Mouse (Mus musculus) limb, embryonic 11.5 days (tissue): ENCODE results near the gene Smox. TPM values are rescaled to one million over a fixed set of nuclear protein-coding genes. Genes with fewer than 3 reads are reported as not detected.
A peak's percentile ranks its signal among the peaks of the same experiment; 100 is the strongest.

Experiments used
- ATAC-seq: fragments of 200-750 bp; cut with Nextera tagmentation; 2 replicates; pipeline ENCODE4 v1.8.0; 2017; ENCODE audit warnings: low read depth; ENCODE audit not compliant: insufficient number of reproducible peaks, low FRiP score, low TSS enrichment
- DNase-seq: peaks from one replicate; pipeline ENCODE4 v3.0.0-alpha.2; 2015; ENCODE audit warnings: low spot score
- H3K27ac ChIP-seq: fragments of 300-500 bp; sonication (generic); replicated peaks from 2 replicates; pipeline ENCODE4 v1.5.1; 2014; ENCODE audit warnings: low read depth, mild to moderate bottlenecking, low read length
- H3K27me3 ChIP-seq: fragments of 300-500 bp; sonication (generic); 2 replicates; pipeline ENCODE4 v1.6.1; 2014; ENCODE audit warnings: mild to moderate bottlenecking, low read length, mixed read lengths; ENCODE audit not compliant: control insufficient read depth, insufficient read depth
- H3K36me3 ChIP-seq: fragments of 300-500 bp; sonication (generic); 2 replicates; pipeline ENCODE4 v1.6.1; 2014; ENCODE audit warnings: mild to moderate bottlenecking, low read length, moderate library complexity, mixed read lengths; ENCODE audit not compliant: control insufficient read depth, insufficient read depth
- H3K4me1 ChIP-seq: fragments of 300-500 bp; sonication (generic); 2 replicates; pipeline ENCODE4 v1.6.1; 2014; ENCODE audit warnings: low read length, mixed read lengths; ENCODE audit not compliant: control insufficient read depth, insufficient read depth
- H3K4me2 ChIP-seq: fragments of 300-500 bp; sonication (generic); 2 replicates; pipeline ENCODE4 v1.6.1; 2014; ENCODE audit warnings: low read depth, mild to moderate bottlenecking, moderate library complexity; ENCODE audit not compliant: severe bottlenecking
- H3K4me3 ChIP-seq: fragments of 300-500 bp; sonication (generic); 2 replicates; pipeline ENCODE4 v1.5.1; 2014; ENCODE audit warnings: low read depth, low read length
- H3K9ac ChIP-seq: fragments of 300-500 bp; sonication (generic); 2 replicates; pipeline ENCODE4 v1.6.1; 2014; ENCODE audit warnings: mild to moderate bottlenecking, low read length
- H3K9me3 ChIP-seq: fragments of 300-500 bp; sonication (generic); 2 replicates; pipeline ENCODE4 v1.6.1; 2016; ENCODE audit warnings: low read length; ENCODE audit not compliant: control insufficient read depth
- WGBS: fragments of 180-500 bp; shearing (Covaris S2); extraction: QIAGEN DNeasy Blood & Tissue Kit; methylation state at CpG from one replicate; pipeline ENCODE4 v1.1.7; 2014; 5-methylcytosine and 5-hydroxymethylcytosine counted together
- polyA plus RNA-seq: library from polyadenylated mRNA; unstranded; fragments of >200 nt; fragmentation: Nextera tagmentation; extraction: Ambion mirVana; gene quantifications from 2 replicates; pipeline ENCODE4 v1.2.1, GENCODE M21; 2014

The Smox gene
- polyA plus RNA-seq, 1 experiment from 2014 or later, result 57.4 TPM

DNA sequence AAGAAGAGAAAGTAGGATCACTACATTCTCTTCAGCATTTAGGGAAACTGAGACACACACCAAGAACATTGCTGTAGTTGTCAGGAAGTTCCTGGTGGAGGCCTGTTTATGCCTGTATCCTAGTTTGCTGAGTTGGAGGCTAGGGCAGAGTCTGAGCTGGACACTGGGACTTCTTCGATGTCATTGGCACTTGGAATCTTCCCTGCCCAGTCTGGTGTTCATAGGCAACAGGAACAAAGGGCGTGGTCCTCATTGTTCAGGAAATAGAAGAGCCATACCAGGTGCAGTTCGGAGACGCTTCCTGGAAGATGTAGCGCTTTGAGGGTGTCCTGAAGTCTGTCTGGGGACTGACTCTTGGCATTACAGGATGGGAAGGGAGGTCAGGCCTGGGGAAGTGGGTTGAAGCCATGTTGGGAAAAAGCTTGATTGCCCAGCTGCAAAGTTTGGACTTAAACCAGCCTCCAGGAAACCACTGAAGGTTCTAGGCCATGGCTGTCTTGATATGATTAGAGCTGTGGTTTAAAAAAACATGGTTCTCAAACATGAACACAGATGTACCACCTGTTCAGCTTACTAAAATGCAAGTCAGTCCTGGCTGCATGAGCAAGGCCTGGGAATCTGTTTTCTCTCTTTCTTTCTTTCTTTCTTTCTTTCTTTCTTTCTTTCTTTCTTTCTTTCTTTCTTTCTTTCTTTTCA is 5.0 kb downstream of the Smox start:
- no peaks in the 10 kb centered on the region for H3K36me3 ChIP-seq
- H3K9me3 ChIP-seq, result no peaks in the 10 kb centered on the region
- no peak overlapping the region for H3K4me2 ChIP-seq
- 89% methylated on average over 5 of the region's 5 CpGs for WGBS
- H3K4me1 ChIP-seq, result peaks cover 33% of the 10 kb centered on the region
- H3K27ac ChIP-seq, result no peak overlapping the region
- H3K4me3 ChIP-seq, result no peak overlapping the region
- DNase-seq (no peak), ATAC-seq (no peak)
- H3K27me3 ChIP-seq, result no peaks in the 10 kb centered on the region
- H3K9ac ChIP-seq, result no peak overlapping the region

DNA sequence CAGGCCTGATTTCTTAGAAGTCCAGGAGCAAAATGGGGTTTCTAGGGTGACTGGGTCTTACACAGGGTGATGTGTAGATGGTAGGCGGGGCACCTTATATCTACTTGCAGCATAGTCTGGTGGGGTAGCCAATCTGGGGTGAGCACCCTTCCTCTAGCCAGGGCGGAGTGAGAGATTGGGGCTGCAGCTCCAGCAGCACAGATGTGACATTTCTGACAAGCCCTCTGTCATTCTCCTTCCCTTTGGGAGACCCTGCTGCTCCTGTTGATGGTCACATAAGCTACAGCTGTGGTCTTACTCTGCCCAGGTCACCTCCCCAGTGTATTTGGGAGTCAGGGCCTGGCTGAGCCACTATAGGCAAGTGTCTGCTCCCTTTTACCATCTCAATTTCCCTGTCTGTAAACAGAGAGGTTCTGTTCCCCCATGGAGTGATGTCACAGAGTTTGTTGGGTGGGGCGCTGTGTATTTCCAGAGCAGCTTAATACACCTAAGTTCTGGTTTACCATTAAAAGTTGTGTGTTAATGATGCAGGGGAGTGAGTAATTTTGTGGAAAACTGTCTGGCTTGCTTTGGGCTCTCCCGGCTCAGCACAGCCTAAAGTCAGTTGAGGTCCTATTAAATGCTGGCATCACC is 6.0 kb downstream of the Smox start:
- no peaks in the 10 kb centered on the region for H3K36me3 ChIP-seq
- no peak overlapping the region for H3K4me3 ChIP-seq
- no peaks in the 10 kb centered on the region for H3K9me3 ChIP-seq
- H3K4me1 ChIP-seq, result peaks cover 40% of the 10 kb centered on the region
- no peak for ATAC-seq
- WGBS, result 91% methylated on average over 4 of the region's 4 CpGs
- DNase-seq, result no peak
- H3K27ac ChIP-seq, result no peak overlapping the region
- H3K27me3 ChIP-seq, result no peaks in the 10 kb centered on the region
- no peak overlapping the region for H3K4me2 ChIP-seq
- H3K9ac ChIP-seq, result no peak overlapping the region

DNA sequence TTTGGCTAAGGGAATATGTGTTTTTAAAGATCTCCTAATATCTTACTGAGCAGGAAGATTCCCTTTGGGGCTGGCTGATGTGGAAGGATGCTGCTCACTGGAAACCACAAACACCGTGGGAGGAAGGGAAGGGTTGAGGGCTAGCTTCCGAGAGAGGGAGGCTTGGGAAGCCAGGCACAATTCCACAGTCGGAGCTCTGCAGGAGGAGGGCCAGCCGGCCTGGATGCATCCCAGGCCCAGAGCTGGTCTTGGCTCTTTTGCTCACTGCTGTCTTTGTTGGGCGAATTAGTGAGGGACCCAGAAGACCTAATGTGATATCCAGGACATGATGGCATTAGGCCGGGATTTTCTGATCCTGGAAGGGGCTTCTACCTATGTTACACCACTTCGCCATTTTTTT is 6.9 kb downstream of the Smox start:
- ATAC-seq (no peak), DNase-seq (no peak)
- no peaks in the 10 kb centered on the region for H3K9me3 ChIP-seq
- 63% methylated on average over 7 of the region's 7 CpGs for WGBS
- no peaks in the 10 kb centered on the region for H3K27me3 ChIP-seq
- H3K27ac ChIP-seq, result no peak overlapping the region
- no peak overlapping the region for H3K4me2 ChIP-seq
- H3K4me3 ChIP-seq, result no peak overlapping the region
- H3K36me3 ChIP-seq, result no peaks in the 10 kb centered on the region
- H3K4me1 ChIP-seq, result peaks cover 35% of the 10 kb centered on the region
- no peak overlapping the region for H3K9ac ChIP-seq

GRCm38 (mm10) chr2:131499290-131499845 is 8.1 kb downstream of the Smox start:
- Histone ChIP-seq H3K4me2 (no peak overlapping the region), H3K36me3 (no peaks in the 10 kb centered on the region), H3K27me3 (no peaks in the 10 kb centered on the region), H3K9ac (no peak overlapping the region), H3K9me3 (no peaks in the 10 kb centered on the region), H3K4me3 (no peak overlapping the region), H3K4me1 (peaks cover 34% of the 10 kb centered on the region), H3K27ac (no peak overlapping the region)
- ATAC-seq (no peak), DNase-seq (no peak)
- WGBS, result 60% methylated on average over 5 of the region's 5 CpGs

- Histone ChIP-seq H3K27me3 (no peaks in the 10 kb centered on the region), H3K4me1 (peaks cover 49% of the 10 kb centered on the region), H3K9ac (no peak overlapping the region), H3K4me3 (no peak overlapping the region), H3K9me3 (no peaks in the 10 kb centered on the region), H3K27ac (no peak overlapping the region; the same call in 1 of the 2 replicates), H3K36me3 (no peaks in the 10 kb centered on the region), H3K4me2 (no peak overlapping the region)
- DNase-seq (no peak), ATAC-seq (no peak)
- WGBS, result 46% methylated on average over 5 of the region's 5 CpGs
Measured at GRCm38 (mm10) chr2:131501886-131502285, 10.6 kb downstream of the Smox start.

- Histone ChIP-seq H3K27ac (no peak overlapping the region), H3K9me3 (no peaks in the 10 kb centered on the region), H3K9ac (no peak overlapping the region; the same call in 1 of the 2 replicates), H3K4me3 (no peak overlapping the region), H3K36me3 (no peaks in the 10 kb centered on the region), H3K4me2 (no peak overlapping the region), H3K27me3 (no peaks in the 10 kb centered on the region), H3K4me1 (peaks cover 56% of the 10 kb centered on the region)
- no peak for ATAC-seq
- WGBS, result 74% methylated on average over 5 of the region's 5 CpGs
- no peak for DNase-seq
Measured at GRCm38 (mm10) chr2:131502561-131502960, 11.3 kb downstream of the Smox start.

GRCm38 (mm10) chr2:131505431-131505830 is 14.1 kb downstream of the Smox start:
- H3K9ac ChIP-seq, result no peak overlapping the region
- no peaks in the 10 kb centered on the region for H3K36me3 ChIP-seq
- peak overlapping the region; percentile 88; the same call in 1 of the 2 replicates for H3K27ac ChIP-seq
- DNase-seq (no peak), ATAC-seq (no peak)
- no peaks in the 10 kb centered on the region for H3K27me3 ChIP-seq
- H3K9me3 ChIP-seq, result no peaks in the 10 kb centered on the region
- no peak overlapping the region for H3K4me2 ChIP-seq
- H3K4me1 ChIP-seq, result peaks cover 61% of the 10 kb centered on the region
- no peak overlapping the region for H3K4me3 ChIP-seq

DNA sequence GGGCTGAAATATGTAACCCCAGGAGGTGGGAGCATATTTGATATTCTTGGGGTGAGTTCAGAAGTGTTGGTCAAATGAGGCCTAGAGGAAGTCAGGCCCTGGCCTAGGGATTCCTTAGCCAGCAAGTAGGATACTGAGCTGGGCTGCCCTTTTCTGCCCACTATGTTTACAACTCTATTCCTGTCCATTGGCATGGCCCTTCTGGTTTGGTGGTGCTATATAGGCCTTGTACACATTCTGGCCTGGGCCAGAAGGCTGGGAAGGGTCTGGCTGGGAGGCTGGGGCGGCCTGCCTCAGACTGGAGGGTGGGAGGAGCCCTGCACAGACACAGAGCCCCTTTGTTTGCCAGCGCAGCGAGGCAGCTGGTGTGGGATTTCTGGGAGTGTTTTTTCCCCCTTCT is 15.1 kb downstream of the Smox start:
- Histone ChIP-seq H3K4me3 (no peak overlapping the region), H3K4me2 (no peak overlapping the region), H3K36me3 (no peaks in the 10 kb centered on the region), H3K9ac (no peak overlapping the region), H3K27ac (peak overlapping the region; percentile 88), H3K9me3 (no peaks in the 10 kb centered on the region), H3K27me3 (no peaks in the 10 kb centered on the region), H3K4me1 (peaks cover 51% of the 10 kb centered on the region)
- ATAC-seq (peak; percentile 45; the same call in 1 of the 2 replicates), DNase-seq (peak; percentile 72)
- 33% methylated on average over 3 of the region's 3 CpGs for WGBS
